Mouse (Mus musculus) mouse embryonic stem cell (cell line): Measurements from ENCODE around the gene Scgb2b2.

ENCODE experiments used
- in situ Hi-C, 2 experiments: fragments of 300-500 bp; cut with MboI; formaldehyde crosslinking; loops; 1 replicate in 1 of 2; 3 replicates in 1 of 2; pipeline ENCODE4 v1.14.3; 2019 to 2020; ENCODE audit warnings: low sequenced_read_pairs in 2 of 2, low pct_unique_long_range_greater_than_20kb in 1 of 2, mixed read lengths in 1 of 2; ENCODE audit not compliant: unreplicated experiment in 1 of 2

Scgb2b2 gene

GRCm38 (mm10) chr7:31290208-31290607 is at the start of gene Scgb2b2:
Scgb2b2 (plus strand) TSS chr7:31290508.
- in situ Hi-C loops, result no loop called here

- in situ Hi-C loops, result no loop called here
Observed at GRCm38 (mm10) chr7:31291721-31292120, 1.4 kb downstream of the Scgb2b2 start, which contains the start of gene Scgb1b2. Scgb1b2 (minus strand) TSS chr7:31291821.
